Mouse (Mus musculus) skeletal muscle tissue, postnatal 0 days (tissue): ENCODE measurements around the gene Mettl21a. TPM values are rescaled to one million over a fixed set of nuclear protein-coding genes. Genes with fewer than 3 reads are reported as not detected.

ENCODE experiments used
- polyA plus RNA-seq: library from polyadenylated mRNA; unstranded; fragments of >200 nt; fragmentation: Nextera tagmentation; extraction: Ambion mirVana; gene quantifications from 2 replicates; pipeline ENCODE4 v1.2.1, GENCODE M21; 2015

Gene Mettl21a
- polyA plus RNA-seq = 21.0 and 21.3 TPM in 2 replicates

GRCm38 (mm10) chr1:64616881-64617714 lies at the start of gene Mettl21a:
Gene Mettl21a (minus strand): TSS chr1:64617242.

Other genes with a start within 250 kb of the Mettl21a start
- gene Creb1, start 84.6 kb downstream of the Mettl21a start, polyA plus RNA-seq = 9.9 and 10.1 TPM in 2 replicates
- 3.2 and 3.4 TPM in 2 replicates for gene Ccnyl1, start 73.2 kb upstream of the Mettl21a start, polyA plus RNA-seq
- 0.71 and 0.88 TPM in 2 replicates for gene Fzd5, start 120.5 kb upstream of the Mettl21a start, polyA plus RNA-seq